Mouse (Mus musculus): ENCODE results near the gene H13. TPM values are rescaled to one million over a fixed set of nuclear protein-coding genes. Genes with fewer than 3 reads are reported as not detected.
"Not testable (repeated sequence)": the region's sequence is repeated elsewhere in the genome, so short reads cannot be mapped to it uniquely, and the experiment has no call there.

Gene H13
- polyA plus RNA-seq, 2 experiments, result 27.4 to 38.1 TPM

DNA sequence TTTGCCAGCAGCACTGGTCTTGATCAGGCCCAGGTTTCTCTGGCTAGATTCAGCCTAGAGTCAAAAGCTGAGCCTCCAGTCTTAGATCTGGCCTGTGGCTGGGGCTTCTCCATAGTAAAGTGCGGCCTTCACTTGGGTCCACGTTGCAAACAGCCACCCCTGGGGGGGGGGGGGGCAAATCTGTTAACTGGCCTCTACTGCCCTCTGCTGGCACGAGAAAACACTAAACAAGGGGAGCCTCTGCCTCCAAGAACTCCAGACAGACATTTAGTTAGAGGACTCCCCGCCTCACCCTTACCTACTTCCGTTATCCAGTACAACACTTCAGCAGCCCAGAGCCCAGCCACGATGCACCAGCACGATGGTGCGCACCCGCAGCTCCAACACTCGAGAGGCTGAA is 11.9 kb upstream of the H13 start:
- no peak for ATAC-seq (ENCODE audit: insufficient read depth)
- H3K4me2 ChIP-seq (ENCODE audit: low read depth), result no peak overlapping the region
- H3K9me3 ChIP-seq (ENCODE audit: control insufficient read depth, low read length), result no peaks in the 10 kb centered on the region
- no peak overlapping the region for H3K9ac ChIP-seq (replicated peaks)
- no peaks in the 10 kb centered on the region for H3K36me3 ChIP-seq (replicated peaks; ENCODE audit: control insufficient read depth, insufficient read depth, low read depth)
- H3K27me3 ChIP-seq (ENCODE audit: control insufficient read depth, insufficient read depth, low read length), result no peaks in the 10 kb centered on the region
- WGBS (ENCODE audit: insufficient replicate concordance), result 43% methylated on average over 10 of the region's 10 CpGs
- TF ChIP-seq CTCF (IDR thresholded peaks at IDR 0.05; ENCODE audit: low read depth) (peak; percentile 52), EP300 (IDR thresholded peaks at IDR 0.05; ENCODE audit: low read depth) (no peak)
- H3K4me1 ChIP-seq (replicated peaks; ENCODE audit: control insufficient read depth in 2 of 2, insufficient read depth in 2 of 2, low read length in 1 of 2), result no peaks in the 10 kb centered on the region
- no peak overlapping the region for H3K4me3 ChIP-seq (ENCODE audit: insufficient read depth in 1 of 2, low read depth in 2 of 2, low read length in 2 of 2)
- DNase-seq (ENCODE audit: low read depth in 3 of 3, low spot score in 3 of 3), result no peak
- H3K27ac ChIP-seq, result no peak overlapping the region

DNA sequence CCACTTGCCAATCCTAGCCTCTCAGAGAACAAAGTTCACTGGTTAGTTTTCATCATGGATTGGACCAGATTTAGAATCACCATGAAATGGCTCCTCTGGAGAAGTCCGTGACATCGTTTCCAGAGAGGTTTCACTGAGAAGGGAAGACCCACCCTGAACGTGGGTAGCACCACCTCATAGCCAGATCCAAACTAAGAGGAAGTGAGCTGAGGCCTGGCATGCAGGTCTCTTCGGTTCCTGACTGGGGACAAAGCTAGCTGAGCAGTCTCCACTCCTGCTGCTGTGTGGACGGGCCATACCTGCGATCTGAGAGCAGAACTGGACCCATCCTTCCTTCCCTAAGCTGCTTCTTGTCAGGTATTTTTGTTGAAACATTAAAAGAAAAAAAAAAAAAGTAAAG is 8.1 kb upstream of the H13 start:
- H3K27ac ChIP-seq, result no peak overlapping the region
- no peaks in the 10 kb centered on the region for H3K36me3 ChIP-seq (replicated peaks; ENCODE audit: control insufficient read depth, insufficient read depth, low read depth)
- no peak for DNase-seq (ENCODE audit: low read depth in 3 of 3, low spot score in 3 of 3)
- WGBS (ENCODE audit: insufficient replicate concordance), result 47% methylated on average over 6 of the region's 6 CpGs
- H3K4me2 ChIP-seq (ENCODE audit: low read depth), result no peak overlapping the region
- H3K4me1 ChIP-seq (replicated peaks; ENCODE audit: control insufficient read depth in 2 of 2, insufficient read depth in 2 of 2, low read length in 1 of 2), result no peaks in the 10 kb centered on the region
- no peak for ATAC-seq (ENCODE audit: insufficient read depth)
- H3K4me3 ChIP-seq (ENCODE audit: insufficient read depth in 1 of 2, low read depth in 2 of 2, low read length in 2 of 2), result no peak overlapping the region
- TF ChIP-seq CTCF (IDR thresholded peaks at IDR 0.05; ENCODE audit: low read depth), result no peak
- TF ChIP-seq EP300 (IDR thresholded peaks at IDR 0.05; ENCODE audit: low read depth), result no peak
- H3K27me3 ChIP-seq (ENCODE audit: control insufficient read depth, insufficient read depth, low read length), result no peaks in the 10 kb centered on the region
- H3K9me3 ChIP-seq (ENCODE audit: control insufficient read depth, low read length), result no peaks in the 10 kb centered on the region
- no peak overlapping the region for H3K9ac ChIP-seq (replicated peaks)

DNA sequence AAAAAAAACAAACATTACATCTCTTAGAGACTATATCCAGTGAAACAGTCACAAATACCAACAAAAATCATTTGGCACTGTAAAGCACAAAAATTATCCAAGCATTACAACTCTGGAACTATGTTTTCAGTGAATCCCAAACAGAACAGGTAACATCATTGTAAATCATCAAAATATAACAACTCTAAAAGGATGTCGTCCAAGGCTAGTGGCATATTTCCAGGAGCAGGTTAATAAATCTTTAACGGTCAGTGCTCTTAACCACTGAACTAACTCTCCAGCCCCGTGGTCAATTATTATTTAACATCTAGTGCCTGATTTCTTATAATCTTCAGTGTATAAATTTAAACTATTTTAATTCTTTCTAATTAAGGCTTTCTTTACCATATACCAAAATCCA is 3.1 kb upstream of the H13 start:
- not testable (repeated sequence) for H3K9me3 ChIP-seq (ENCODE audit: control insufficient read depth, low read length); H3K9ac ChIP-seq (replicated peaks); DNase-seq (ENCODE audit: low read depth in 3 of 3, low spot score in 3 of 3); ATAC-seq (ENCODE audit: insufficient read depth); H3K27ac ChIP-seq; H3K36me3 ChIP-seq (replicated peaks; ENCODE audit: control insufficient read depth, insufficient read depth, low read depth); H3K4me3 ChIP-seq (ENCODE audit: insufficient read depth in 1 of 2, low read depth in 2 of 2, low read length in 2 of 2); H3K4me2 ChIP-seq (ENCODE audit: low read depth); H3K27me3 ChIP-seq (ENCODE audit: control insufficient read depth, insufficient read depth, low read length)
- peaks cover 11% of the 10 kb centered on the region in 2 experiments for H3K4me1 ChIP-seq (replicated peaks; ENCODE audit: control insufficient read depth in 2 of 2, insufficient read depth in 2 of 2, low read length in 1 of 2)
- WGBS (ENCODE audit: insufficient replicate concordance), result 57% methylated on average over 3 of the region's 3 CpGs

DNA sequence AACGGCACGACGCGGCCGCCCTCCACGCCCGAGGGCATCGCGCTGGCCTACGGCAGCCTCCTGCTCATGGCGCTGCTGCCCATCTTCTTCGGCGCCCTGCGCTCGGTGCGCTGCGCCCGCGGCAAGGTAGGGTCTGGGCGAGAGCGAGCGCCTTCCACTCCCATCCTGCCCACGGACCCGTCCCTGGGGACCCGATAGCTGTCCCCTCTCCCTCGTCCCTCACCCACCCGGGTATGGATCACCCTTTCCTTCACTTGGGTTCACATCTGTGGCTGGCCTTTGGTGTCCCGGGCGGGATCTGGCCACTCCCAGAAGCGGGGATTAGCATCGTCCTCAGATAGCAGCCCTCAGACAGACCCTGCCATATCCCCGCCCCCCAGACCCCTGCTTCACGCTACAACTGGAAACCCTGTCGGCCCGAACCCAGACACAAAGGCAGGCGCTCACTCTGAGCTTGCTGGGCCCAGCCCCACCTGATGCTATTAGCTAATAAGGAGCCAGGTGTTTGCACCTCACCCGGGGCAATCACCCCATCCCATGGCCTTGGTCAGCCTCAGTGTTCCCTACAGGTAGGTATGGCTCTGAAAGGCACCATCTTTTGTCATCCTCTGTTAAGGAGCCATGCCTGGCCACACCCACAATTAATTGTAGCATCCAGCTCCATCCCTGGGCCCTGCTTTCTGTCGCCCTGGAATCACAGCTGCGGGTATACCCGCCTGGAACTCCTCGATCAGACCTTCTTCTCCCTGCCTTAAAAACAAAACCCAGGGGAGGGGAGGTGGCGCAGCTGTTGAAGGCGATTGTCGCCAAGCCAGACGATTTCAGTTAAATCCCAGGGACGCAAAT is 601 bp downstream of the H13 start:
- H3K27ac ChIP-seq, result peak overlapping the region; percentile 12; the same call in 1 of the 2 replicates
- H3K9me3 ChIP-seq (ENCODE audit: control insufficient read depth, low read length), result no peaks in the 10 kb centered on the region
- H3K36me3 ChIP-seq (replicated peaks; ENCODE audit: control insufficient read depth, insufficient read depth, low read depth), result peaks cover 4% of the 10 kb centered on the region
- H3K4me3 ChIP-seq (ENCODE audit: insufficient read depth in 1 of 2, low read depth in 2 of 2, low read length in 2 of 2), result peak overlapping the region; percentile 84 to 91
- H3K4me2 ChIP-seq (ENCODE audit: low read depth), result peak overlapping the region; percentile 97
- ATAC-seq (ENCODE audit: insufficient read depth), result peak; percentile 71
- DNase-seq (ENCODE audit: low read depth in 3 of 3, low spot score in 3 of 3), result no peak
- no peak for TF ChIP-seq EP300 (IDR thresholded peaks at IDR 0.05; ENCODE audit: low read depth)
- TF ChIP-seq CTCF (IDR thresholded peaks at IDR 0.05; ENCODE audit: low read depth), result no peak
- peaks cover 14 to 22% of the 10 kb centered on the region in 2 experiments for H3K4me1 ChIP-seq (replicated peaks; ENCODE audit: control insufficient read depth in 2 of 2, insufficient read depth in 2 of 2, low read length in 1 of 2)
- H3K9ac ChIP-seq (replicated peaks), result peak overlapping the region; percentile 74
- 1% methylated on average over 46 of the region's 46 CpGs for WGBS (ENCODE audit: insufficient replicate concordance)
- no peaks in the 10 kb centered on the region for H3K27me3 ChIP-seq (ENCODE audit: control insufficient read depth, insufficient read depth, low read length)

DNA sequence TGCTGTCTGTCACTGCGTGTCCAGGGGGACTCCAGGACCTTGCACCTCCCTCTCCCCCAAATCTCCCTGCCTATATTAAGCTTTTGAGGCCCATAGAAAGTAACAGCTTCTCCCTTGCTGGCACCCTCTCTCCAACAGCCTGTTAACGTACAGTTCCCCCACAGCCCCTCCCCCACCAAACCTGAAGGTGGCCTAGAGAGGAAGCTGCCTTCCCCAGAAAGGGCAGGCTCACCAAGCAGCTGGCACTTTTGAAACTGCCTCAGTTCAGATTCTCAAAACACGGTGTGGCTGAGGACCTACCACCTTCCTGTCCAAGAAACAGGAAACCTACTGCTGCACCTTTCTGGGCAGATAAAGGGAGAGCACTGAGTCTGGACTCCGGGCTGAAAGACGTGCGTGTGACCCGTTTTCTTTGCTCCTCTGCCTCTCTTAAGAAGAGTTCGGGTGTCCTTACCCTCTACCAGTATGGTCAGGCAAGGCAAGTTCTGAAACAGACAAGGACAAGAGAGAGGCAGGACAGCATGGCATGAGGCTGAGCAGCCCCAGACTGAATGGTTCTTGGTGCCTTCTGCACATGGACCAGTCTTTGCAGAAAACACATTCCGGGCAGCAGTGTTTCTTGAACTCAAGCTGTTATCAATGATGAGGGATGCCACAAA is 1.9 kb downstream of the H13 start:
- TF ChIP-seq EP300 (IDR thresholded peaks at IDR 0.05; ENCODE audit: low read depth) (no peak), CTCF (IDR thresholded peaks at IDR 0.05; ENCODE audit: low read depth) (no peak)
- H3K4me1 ChIP-seq (replicated peaks; ENCODE audit: control insufficient read depth in 2 of 2, insufficient read depth in 2 of 2, low read length in 1 of 2), result peaks cover 14 to 22% of the 10 kb centered on the region in 2 experiments
- H3K4me3 ChIP-seq (ENCODE audit: insufficient read depth in 1 of 2, low read depth in 2 of 2, low read length in 2 of 2), result peak overlapping the region; percentile 84 to 91
- H3K9me3 ChIP-seq (ENCODE audit: control insufficient read depth, low read length), result no peaks in the 10 kb centered on the region
- DNase-seq (ENCODE audit: low read depth in 3 of 3, low spot score in 3 of 3), result no peak
- peak overlapping the region; percentile 97 for H3K4me2 ChIP-seq (ENCODE audit: low read depth)
- H3K27me3 ChIP-seq (ENCODE audit: control insufficient read depth, insufficient read depth, low read length), result no peaks in the 10 kb centered on the region
- 7% methylated on average over 9 of the region's 9 CpGs for WGBS (ENCODE audit: insufficient replicate concordance)
- no peak for ATAC-seq (ENCODE audit: insufficient read depth)
- peaks cover 11% of the 10 kb centered on the region for H3K36me3 ChIP-seq (replicated peaks; ENCODE audit: control insufficient read depth, insufficient read depth, low read depth)
- H3K9ac ChIP-seq (replicated peaks), result peak overlapping the region; percentile 74; the same call in 1 of the 2 replicates
- no peak overlapping the region for H3K27ac ChIP-seq

All from liver, embryonic 14.5 days (tissue).